Mouse (Mus musculus): Measurements from ENCODE around the gene Slc4a8.

DNA sequence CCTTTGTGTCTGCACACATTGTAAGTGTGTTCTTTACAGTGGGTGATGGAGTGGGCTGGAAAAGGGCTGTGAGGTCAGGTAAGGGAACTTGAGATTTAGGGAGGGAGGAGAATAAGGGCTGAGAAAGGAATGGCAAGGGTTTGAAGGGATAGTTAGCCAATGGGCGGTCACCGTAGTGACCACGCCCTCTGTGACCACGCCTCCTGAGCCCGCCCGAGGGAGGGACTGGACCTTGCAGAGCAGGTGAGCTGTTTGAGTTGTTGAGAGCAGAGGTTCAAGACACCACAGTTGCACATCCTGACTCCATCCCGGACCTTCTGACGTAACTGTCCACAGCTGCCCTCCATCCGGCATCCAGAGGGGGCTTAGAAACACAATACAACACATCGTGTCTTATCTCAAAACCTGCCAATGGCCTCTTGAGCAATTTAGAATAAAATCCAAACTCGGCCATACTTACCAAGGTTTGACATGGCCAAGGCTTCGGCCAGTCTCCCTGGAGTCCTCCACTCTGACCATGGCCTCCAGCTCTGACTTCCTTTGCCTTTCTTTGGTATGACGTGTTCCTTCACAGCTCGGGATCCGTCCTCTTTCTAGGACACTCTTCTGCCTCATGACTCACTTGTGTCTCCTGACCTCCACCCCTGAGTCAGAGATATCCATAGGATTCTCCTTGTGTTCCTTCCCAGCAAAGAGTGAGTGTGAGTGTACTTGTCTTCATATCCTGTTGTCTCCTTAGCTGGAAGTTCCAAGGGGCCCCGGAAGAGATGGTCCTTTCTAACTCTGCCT lies 2.8 kb downstream of the Slc4a8 start:
- TF ChIP-seq POLR2A (IDR thresholded peaks at IDR 0.05; ENCODE audit: low read depth, low read length) = no peak
- TF ChIP-seq CTCF (IDR thresholded peaks at IDR 0.05; ENCODE audit: borderline replicate concordance, insufficient read depth, low read length) = no peak

Measured in embryonic fibroblast, embryonic 13.5 days (primary cell).